Mouse (Mus musculus): ENCODE data around the gene Slc10a6.

- TF ChIP-seq EP300 (IDR thresholded peaks at IDR 0.05) (no peak), CTCF (IDR thresholded peaks at IDR 0.05) (no peak)
These were observed 36.7 kb upstream of the Slc10a6 start for GRCm38 (mm10) chr5:103665876-103666275.
